Mouse (Mus musculus) gastrocnemius, adult 18-20 months (tissue): ENCODE data around the gene Nudt3. TPM values are rescaled to one million over a fixed set of nuclear protein-coding genes. Genes with fewer than 3 reads are reported as not detected.
A peak's percentile ranks its signal among the peaks of the same experiment; 100 is the strongest.

Experiments used
- DNase-seq: peaks from one replicate; pipeline ENCODE4 v3.0.0; 2021; ENCODE audit warnings: low spot score
- total RNA-seq, 2 experiments: library from RNA; stranded (reverse); gene quantifications; 2 replicates each; pipeline ENCODE4 v1.2.3; 2021

Gene Nudt3
- total RNA-seq, 2 experiments from 2014 or later, result 249 to 272 TPM

DNA sequence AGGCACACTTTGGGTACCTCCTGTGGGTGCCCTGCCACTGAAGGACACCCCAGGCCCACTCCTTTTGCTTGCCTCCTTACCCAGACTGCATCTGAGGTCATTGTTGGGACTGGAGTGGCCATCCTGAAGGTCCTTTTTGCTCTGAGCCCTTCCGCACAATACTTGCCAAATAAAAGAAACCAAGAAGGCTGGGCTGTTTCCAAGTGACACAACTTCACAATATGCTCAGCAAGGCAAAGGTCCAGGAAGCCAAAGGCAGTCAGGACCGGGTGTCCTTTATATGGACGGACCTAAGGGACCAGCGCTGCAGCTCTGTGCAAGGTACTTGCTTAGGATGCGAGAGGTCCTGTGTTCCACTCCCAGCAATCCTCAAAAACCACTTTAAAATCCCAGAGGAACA, 55.1 kb downstream of the Nudt3 start:
- DNase-seq, result no peak

GRCm38 (mm10) chr17:27565942-27566267, 57.4 kb downstream of the Nudt3 start:
- no peak for DNase-seq

GRCm38 (mm10) chr17:27565163-27565941, 57.9 kb downstream of the Nudt3 start, which contains the start of gene AI413582:
Gene AI413582 (minus strand): TSS chr17:27565756.
- DNase-seq, result peak; percentile 97

- no peak for DNase-seq
These were observed 58.7 kb downstream of the Nudt3 start for GRCm38 (mm10) chr17:27564391-27565162.

GRCm38 (mm10) chr17:27563771-27564244, 59.5 kb downstream of the Nudt3 start:
- DNase-seq, result no peak

- DNase-seq, result no peak
These were observed 61.3 kb downstream of the Nudt3 start for GRCm38 (mm10) chr17:27561809-27562526.

- no peak for DNase-seq
These were observed 62.3 kb downstream of the Nudt3 start for GRCm38 (mm10) chr17:27560926-27561480.

DNA sequence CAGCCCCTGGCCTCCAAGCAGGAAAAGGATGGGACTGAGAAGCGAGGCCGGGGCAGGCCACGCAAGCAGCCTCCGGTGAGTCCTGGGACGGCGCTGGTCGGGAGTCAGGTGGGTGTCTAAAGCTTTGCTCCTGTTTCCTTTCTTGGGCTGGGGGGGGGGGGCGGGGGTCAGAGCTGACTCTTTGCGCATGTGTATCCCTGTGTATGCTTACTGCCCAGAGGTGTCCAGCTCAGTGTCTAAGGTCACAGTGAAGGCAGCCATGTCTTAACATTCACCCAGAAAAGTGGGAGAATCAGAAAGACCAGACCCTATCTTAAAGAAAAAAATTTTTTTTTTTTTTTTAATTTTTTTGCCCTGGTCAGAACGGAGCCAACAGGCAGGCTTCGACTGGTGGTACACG, 63.7 kb downstream of the Nudt3 start:
- no peak for DNase-seq

- no peak for DNase-seq
These were observed 64.5 kb downstream of the Nudt3 start for GRCm38 (mm10) chr17:27558845-27559244.

GRCm38 (mm10) chr17:27557927-27558661, 65.2 kb downstream of the Nudt3 start:
- no peak for DNase-seq

DNA sequence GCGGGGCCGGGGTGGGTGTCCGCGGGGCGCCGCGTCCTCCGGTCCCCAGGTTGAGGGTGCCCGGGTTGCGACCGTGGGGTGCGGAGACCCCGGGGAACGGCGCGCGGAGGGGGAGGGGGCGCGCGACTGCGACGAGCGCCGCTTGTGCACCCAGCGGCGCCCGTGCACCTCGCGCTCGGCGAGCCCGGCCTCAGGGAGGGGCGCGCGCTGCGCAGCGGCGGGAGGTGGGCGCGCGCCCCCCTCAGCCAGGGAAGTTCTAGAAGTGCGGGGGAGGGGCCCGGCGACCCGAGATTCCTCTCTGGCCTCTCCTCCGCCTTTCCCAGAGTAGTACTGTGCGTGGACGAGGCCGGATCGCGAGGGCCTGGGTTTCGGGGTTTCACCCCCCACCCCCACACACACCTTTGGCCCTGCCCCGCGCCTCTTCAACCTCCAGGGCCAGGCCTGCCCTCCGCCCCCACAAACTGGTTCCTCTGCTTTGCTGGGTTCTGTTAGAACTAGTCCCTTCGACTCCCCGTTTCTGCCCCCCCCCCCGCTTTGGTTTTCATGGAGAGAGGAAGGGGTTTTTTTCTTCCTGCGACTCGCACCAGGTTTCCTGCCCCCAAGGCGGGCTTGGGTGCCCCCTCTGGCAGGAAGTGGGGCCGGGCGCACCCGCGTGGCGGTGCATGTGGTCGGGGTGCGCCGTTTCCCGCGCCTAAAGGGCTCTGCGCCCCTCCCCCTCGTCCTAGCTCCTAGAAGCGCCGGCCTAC, 65.9 kb downstream of the Nudt3 start:
- DNase-seq, result no peak

DNA sequence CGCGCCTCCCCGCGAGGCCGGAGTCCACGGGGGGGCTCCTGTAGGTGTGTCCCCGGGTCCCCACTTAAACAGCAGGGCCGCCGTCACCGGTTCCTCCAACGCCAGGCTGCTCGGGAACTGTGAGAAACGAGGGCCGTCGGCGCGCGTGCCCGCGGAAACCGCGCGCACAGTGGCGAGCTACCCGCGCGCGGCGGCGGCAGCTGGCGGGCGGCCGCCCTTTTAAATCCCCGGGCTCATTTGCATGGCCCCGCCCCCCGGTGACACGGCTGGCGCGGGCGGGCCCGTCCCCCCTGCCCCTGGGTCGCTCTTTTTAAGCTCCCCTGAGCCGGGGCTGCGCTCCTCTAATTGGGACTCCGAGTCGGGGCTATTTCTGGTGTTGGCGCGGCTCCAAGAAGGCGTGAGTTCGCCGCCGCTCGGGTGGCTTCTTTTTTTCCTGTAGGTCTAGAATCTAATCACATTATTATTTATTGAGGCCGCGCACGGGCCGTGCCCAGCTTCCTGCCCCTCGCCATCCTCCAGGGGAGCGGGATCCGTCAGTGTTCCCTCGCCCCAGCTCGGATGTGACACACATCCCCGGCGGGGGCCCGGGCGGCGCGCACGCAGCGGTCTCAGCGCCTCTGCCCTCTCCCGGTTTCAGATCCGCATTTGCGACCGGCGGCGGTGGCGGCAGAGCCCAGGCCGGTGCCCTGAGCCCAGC, 66.8 kb downstream of the Nudt3 start, which contains the start of gene Hmga1:
Hmga1 (plus strand) TSS at position 183 of the 697 bp plus-strand sequence.
- DNase-seq, result peak; percentile 77

GRCm38 (mm10) chr17:27555512-27556172, 67.7 kb downstream of the Nudt3 start:
- DNase-seq, result peak; percentile 43

GRCm38 (mm10) chr17:27555075-27555511, 68.2 kb downstream of the Nudt3 start:
- no peak for DNase-seq

DNA sequence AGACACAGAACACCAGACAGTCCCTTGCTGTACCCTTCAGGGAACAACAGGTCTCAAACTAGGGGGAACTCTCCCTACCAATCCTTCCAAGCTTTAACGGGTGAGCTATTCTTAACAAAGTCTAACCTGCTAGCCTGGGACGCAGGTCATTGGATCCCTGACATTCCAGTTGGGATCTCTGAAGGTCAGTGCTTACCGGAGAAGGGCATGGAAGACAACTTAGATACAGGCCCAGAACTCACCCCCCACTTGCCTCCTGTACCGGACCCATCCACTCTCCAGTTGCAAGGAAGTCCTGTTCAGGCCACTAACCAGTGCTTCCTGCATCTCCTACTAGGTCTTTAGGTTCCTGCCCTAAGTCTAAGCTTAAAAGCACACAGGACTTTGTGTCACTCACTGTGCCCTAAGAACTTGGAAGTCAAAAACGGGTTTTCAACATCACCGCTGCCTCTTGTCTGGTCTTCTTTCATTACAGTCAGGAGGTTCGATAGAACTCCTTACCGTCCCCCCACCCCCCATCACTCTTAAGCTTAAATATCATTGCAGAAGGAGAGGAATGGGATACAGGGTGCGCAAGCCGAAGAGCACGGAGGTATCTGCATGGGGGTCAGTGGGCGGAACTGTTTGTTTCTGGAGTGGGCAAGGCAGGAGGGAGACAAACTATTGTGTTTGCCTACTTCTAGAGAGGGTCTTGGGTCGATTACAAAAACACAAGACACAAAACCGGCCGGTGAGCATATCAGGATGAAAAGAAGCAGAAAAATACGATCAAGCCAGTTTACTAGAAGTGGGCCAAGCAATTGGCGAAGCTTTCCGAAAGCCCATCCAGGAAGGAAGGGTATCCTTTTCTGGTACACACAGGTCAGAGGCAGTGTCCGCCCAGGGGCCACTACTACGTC, 69.0 kb downstream of the Nudt3 start:
- no peak for DNase-seq

DNA sequence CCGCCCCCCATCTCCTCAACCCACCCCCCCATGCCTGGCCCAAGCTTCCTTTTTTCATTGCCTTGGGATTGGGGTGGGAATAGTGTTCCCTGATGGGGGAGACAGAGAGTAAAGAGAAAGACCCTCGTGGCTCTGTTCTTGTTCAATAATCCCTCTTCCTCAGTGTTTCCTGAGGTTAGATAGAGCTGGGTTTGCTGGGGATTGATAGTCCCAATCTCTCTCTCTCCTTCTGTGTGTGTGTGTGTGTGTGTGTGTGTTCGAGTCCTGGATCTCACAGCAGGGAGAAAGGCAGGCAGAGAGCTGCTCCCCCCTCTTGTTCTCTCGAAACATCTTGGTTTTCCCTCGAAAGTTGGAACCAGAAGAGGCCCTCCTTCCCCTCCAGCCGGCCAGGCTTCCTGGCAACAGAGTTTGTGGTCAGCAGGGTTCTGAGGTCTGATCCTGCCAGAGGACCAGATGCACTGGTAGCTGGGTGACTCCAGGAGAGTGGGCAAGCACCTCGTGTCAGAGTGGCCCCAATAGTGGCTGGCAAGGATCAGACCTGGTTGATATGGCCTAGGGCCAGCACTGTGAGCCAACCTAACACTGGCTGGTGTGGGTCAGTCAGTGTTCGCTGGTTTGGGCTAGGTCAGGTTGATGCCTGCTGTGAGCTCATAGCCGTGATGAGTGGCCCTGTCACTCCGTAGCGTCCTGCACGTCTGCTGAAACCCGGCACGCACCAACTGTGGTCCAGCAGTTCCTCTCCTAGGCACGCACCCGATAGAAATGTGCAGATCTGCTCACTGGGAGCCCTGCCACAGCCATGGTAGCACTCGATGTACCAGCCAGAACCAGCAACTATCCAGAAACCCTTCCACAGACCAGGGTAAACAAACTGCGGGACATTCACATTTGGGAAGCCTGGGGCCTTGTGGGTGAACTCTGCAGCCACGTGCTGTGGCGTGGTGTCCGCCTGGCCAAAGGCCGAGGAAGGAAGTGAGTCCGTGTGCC, 70.8 kb downstream of the Nudt3 start:
- peak; percentile 66 for DNase-seq
